Mouse (Mus musculus) heart, embryonic 14.5 days (tissue): ENCODE results near the gene Gm8104. TPM values are rescaled to one million over a fixed set of nuclear protein-coding genes. Genes with fewer than 3 reads are reported as not detected.
"Not testable (repeated sequence)": the region's sequence is repeated elsewhere in the genome, so short reads cannot be mapped to it uniquely, and the experiment has no call there.

Experiments used
- ATAC-seq: fragments of 200-750 bp; cut with Nextera tagmentation; 2 replicates; pipeline ENCODE4 v1.8.0; 2017; ENCODE audit warnings: low read depth, moderate TSS enrichment; ENCODE audit not compliant: insufficient number of reproducible peaks, insufficient read depth, low FRiP score
- H3K27ac ChIP-seq, 2 experiments: fragments of 200-500 bp in 1 of 2; fragments of 300-500 bp in 1 of 2; sonication (generic) in 1 of 2; replicated peaks in 1 of 2; 2 replicates each; pipeline ENCODE4 v1.5.1; 2012 to 2014; ENCODE audit warnings: low read depth in 2 of 2, low read length in 2 of 2, control low read depth in 1 of 2, mild to moderate bottlenecking in 1 of 2, mixed read lengths in 1 of 2; ENCODE audit not compliant: control insufficient read depth in 1 of 2, insufficient read depth in 1 of 2
- H3K27me3 ChIP-seq: fragments of 300-500 bp; sonication (generic); 2 replicates; pipeline ENCODE4 v1.6.1; 2014; ENCODE audit warnings: mild to moderate bottlenecking, low read length, control low read depth; ENCODE audit not compliant: control insufficient read depth, insufficient read depth
- H3K36me3 ChIP-seq: fragments of 300-500 bp; sonication (generic); 2 replicates; pipeline ENCODE4 v1.6.1; 2014; ENCODE audit warnings: mild to moderate bottlenecking, control low read depth, low read length, mixed read lengths; ENCODE audit not compliant: control insufficient read depth, insufficient read depth
- H3K4me1 ChIP-seq, 2 experiments: fragments of 200-500 bp in 1 of 2; fragments of 300-500 bp in 1 of 2; sonication (generic) in 1 of 2; 2 replicates each; pipeline ENCODE4 v1.6.1; 2012 to 2014; ENCODE audit warnings: low read length in 2 of 2, control low read depth in 1 of 2, mixed read lengths in 1 of 2; ENCODE audit not compliant: control insufficient read depth in 2 of 2, insufficient read depth in 2 of 2
- H3K4me2 ChIP-seq: fragments of 300-500 bp; sonication (generic); 2 replicates; pipeline ENCODE4 v1.6.1; 2014; ENCODE audit warnings: mild to moderate bottlenecking, low read length
- H3K4me3 ChIP-seq, 2 experiments: fragments of 200-500 bp in 1 of 2; fragments of 300-500 bp in 1 of 2; sonication (generic) in 1 of 2; 2 replicates each; pipeline ENCODE4 v1.5.1; 2012 to 2014; ENCODE audit warnings: low read length in 2 of 2, mild to moderate bottlenecking in 2 of 2, control low read depth in 1 of 2, low read depth in 1 of 2, moderate library complexity in 1 of 2; ENCODE audit not compliant: control insufficient read depth in 1 of 2, insufficient read depth in 1 of 2
- H3K9ac ChIP-seq: fragments of 300-500 bp; sonication (generic); 2 replicates; pipeline ENCODE4 v1.6.1; 2014; ENCODE audit warnings: mild to moderate bottlenecking, low read length
- H3K9me3 ChIP-seq: fragments of 300-500 bp; sonication (generic); 2 replicates; pipeline ENCODE4 v1.6.1; 2016; ENCODE audit warnings: low read length, control low read depth; ENCODE audit not compliant: control insufficient read depth
- polyA plus RNA-seq: library from polyadenylated mRNA; unstranded; fragments of >200 nt; fragmentation: Nextera tagmentation; extraction: Ambion mirVana; gene quantifications from 2 replicates; pipeline ENCODE4 v1.2.1, GENCODE M21; 2014

Gene Gm8104
- polyA plus RNA-seq, 1 experiment from 2014 or later, result 0.20 TPM

DNA sequence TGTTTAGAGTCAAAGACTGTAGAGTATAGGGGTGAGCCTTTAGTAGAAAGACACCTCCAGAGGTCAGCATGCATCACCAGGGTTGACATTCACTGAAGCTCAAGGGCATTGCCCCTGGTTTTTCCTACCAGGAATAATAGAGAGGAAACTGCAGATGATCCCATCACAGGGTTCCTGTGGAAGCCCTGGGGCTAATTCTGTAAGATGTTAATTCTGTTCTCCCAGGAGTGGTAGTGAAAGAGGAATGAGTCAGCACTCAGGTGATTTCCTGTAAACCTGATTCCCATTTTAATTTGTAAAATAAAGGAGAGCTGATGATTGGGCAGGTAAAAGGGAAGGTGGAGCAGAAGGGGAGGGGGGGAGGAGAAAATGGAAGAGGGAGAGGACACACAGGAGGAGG is 25.9 kb downstream of the Gm8104 start:
- not testable (repeated sequence) for H3K36me3 ChIP-seq, H3K4me1 ChIP-seq, H3K27ac ChIP-seq, H3K9ac ChIP-seq, ATAC-seq, H3K9me3 ChIP-seq, H3K27me3 ChIP-seq, H3K4me2 ChIP-seq, H3K4me3 ChIP-seq

Other genes with a start within 250 kb of the Gm8104 start
- gene Gm21977, start 247.1 kb upstream of the Gm8104 start, polyA plus RNA-seq, result not detected in 2 replicates
- gene Gm8082, start 107.0 kb upstream of the Gm8104 start, polyA plus RNA-seq, result not detected in 2 replicates
- gene Gm10376, start 85.0 kb upstream of the Gm8104 start, polyA plus RNA-seq, result not detected in 2 replicates
- not detected in 2 replicates for gene Gm8094, start 24.0 kb upstream of the Gm8104 start, polyA plus RNA-seq
- gene Gm7233, start 79.3 kb downstream of the Gm8104 start, polyA plus RNA-seq, result 0.14 and 0.30 TPM in 2 replicates
- gene Gm8122, start 134.7 kb downstream of the Gm8104 start, polyA plus RNA-seq, result not detected in 2 replicates
- not detected in 2 replicates for gene Gm8126, start 158.0 kb downstream of the Gm8104 start, polyA plus RNA-seq
- not detected in 2 replicates for gene Gm9732, start 174.4 kb downstream of the Gm8104 start, polyA plus RNA-seq
- not detected in 2 replicates for gene Gm8127, start 193.2 kb downstream of the Gm8104 start, polyA plus RNA-seq
- gene 1700001F09Rik, start 247.2 kb downstream of the Gm8104 start, polyA plus RNA-seq, result not detected in 2 replicates